Mouse (Mus musculus) hematopoietic multipotent progenitor cell, adult 10-12 weeks (in vitro differentiated cells): ENCODE measurements around the gene Tifa. TPM values are rescaled to one million over a fixed set of nuclear protein-coding genes. Genes with fewer than 3 reads are reported as not detected.

ENCODE experiments used
- polyA plus RNA-seq: library from polyadenylated mRNA; stranded (reverse); fragments of >175 nt; gene quantifications from 2 replicates; pipeline ENCODE4 v1.2.3, GENCODE M21; 2012; ENCODE audit warnings: low replicate concordance

Gene Tifa
- polyA plus RNA-seq: 58.1 and 147 TPM in 2 replicates

GRCm38 (mm10) chr3:127789500-127790191, at the start of gene Tifa:
Tifa (plus strand) TSS chr3:127789805.

DNA sequence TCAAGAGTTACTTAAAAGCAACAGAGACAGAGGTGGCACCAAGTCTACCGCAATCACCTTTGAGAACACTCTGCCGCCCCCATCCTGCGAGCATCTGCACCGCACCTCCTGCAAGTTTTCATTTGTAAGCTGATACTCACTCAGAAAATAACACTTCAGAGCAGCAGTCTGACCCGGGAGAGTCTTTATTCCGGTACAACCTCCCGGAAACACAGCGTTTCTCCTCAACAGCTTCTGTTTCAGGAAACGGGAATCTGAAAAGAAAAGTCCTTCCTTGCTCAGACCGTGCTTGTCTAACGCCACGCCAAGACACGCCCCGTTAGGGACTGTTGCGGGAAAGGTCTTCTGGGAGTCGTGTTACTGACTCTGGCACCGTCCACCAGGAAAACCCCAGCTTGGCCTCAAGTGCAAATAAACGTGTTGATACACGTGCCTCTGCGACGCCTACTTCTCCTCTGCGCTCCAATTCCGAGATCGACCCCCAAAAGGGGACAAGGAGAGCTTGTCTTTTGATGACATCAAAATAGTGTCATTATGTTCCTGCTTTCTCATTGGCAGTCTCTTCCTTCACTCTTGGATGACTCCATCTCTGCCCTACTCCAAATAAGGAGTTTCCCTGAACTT, 9.5 kb upstream of the Tifa start, which contains the start of gene Alpk1:
Gene Alpk1, minus strand, starts transcription at position 507 of the 624 bp plus-strand sequence.

GRCm38 (mm10) chr3:127837154-127837865, 47.7 kb downstream of the Tifa start, which contains the start of gene Ap1ar:
Ap1ar (minus strand) TSS chr3:127837523.

Other genes with a start within 250 kb of the Tifa start
- gene Larp7, start 236.5 kb upstream of the Tifa start, polyA plus RNA-seq: 8.8 and 19.4 TPM in 2 replicates
- gene Zgrf1, start 236.3 kb upstream of the Tifa start, polyA plus RNA-seq: 0.11 and 0.49 TPM in 2 replicates
- gene Neurog2, start 156.7 kb upstream of the Tifa start, polyA plus RNA-seq: not detected in 2 replicates
- gene Alpk1, start 9.3 kb upstream of the Tifa start, polyA plus RNA-seq: 0.66 and 0.97 TPM in 2 replicates
- gene Ap1ar, start 47.7 kb downstream of the Tifa start, polyA plus RNA-seq: 40.6 and 45.5 TPM in 2 replicates
- 7.7 and 10.4 TPM in 2 replicates for gene Fam241a, start 106.5 kb downstream of the Tifa start, polyA plus RNA-seq